Mouse (Mus musculus): Measurements from ENCODE around the gene Olfr832.
"Not testable (repeated sequence)": the region's sequence is repeated elsewhere in the genome, so short reads cannot be mapped to it uniquely, and the experiment has no call there.

The Olfr832 gene

DNA sequence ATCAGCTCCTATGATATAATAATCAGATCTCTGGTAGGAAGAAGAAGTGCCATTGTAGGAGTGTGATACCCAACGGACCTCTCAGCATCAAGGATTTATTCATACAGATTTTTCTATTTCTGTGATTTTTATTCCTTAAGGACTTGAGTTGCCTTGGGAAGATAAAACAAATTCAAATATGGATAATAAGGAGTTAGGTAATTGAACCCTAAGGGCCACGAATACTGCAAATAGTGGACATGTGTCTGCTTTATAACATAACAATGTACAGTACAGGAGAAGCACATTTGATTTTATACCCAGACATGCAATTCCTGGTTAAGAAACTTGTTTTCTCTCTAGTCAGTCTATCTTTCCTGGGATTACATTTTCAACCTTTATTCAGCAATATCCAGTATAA lies at the start of gene Olfr832:
TSS of gene Olfr832 (plus strand) at position 301 of the 400 bp plus-strand sequence.
- DNase-seq (ENCODE audit: low read depth, low spot score): not testable (repeated sequence)

GRCm38 (mm10) chr9:18907699-18908098 lies 29.2 kb upstream of the Olfr832 start:
- not testable (repeated sequence) for DNase-seq (ENCODE audit: low read depth, low spot score)

DNA sequence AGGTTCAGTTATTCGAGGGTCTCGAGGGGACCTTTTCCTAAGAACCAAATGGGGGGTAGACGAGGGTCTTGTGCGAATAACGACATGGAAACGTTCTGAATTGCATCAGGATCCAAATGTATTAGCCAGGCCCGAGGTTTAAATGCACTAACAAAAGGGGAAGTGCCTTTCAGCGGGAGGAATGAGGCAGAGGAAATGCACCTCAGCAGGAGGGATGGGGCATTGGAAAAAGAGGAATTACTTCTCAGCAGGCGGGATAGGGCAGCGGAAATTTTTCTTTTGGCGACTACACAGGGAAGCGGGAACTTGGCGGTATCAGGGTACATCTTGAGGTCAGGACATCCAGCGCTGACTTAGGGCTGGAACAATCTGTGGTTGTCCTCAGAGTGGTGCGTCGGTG lies 9.0 kb upstream of the Olfr832 start:
- not testable (repeated sequence) for DNase-seq (ENCODE audit: low read depth, low spot score)

GRCm38 (mm10) chr9:18962021-18962420 lies 25.1 kb downstream of the Olfr832 start:
- DNase-seq (ENCODE audit: low read depth, low spot score): no peak

GRCm38 (mm10) chr9:18987690-18988089 lies 50.8 kb downstream of the Olfr832 start, which contains the start of gene Olfr834:
Olfr834 (plus strand) TSS chr9:18987990.
- DNase-seq (ENCODE audit: low read depth, low spot score): no peak

Data from retina, postnatal 7 days (tissue).